In the genomic region with DNA sequence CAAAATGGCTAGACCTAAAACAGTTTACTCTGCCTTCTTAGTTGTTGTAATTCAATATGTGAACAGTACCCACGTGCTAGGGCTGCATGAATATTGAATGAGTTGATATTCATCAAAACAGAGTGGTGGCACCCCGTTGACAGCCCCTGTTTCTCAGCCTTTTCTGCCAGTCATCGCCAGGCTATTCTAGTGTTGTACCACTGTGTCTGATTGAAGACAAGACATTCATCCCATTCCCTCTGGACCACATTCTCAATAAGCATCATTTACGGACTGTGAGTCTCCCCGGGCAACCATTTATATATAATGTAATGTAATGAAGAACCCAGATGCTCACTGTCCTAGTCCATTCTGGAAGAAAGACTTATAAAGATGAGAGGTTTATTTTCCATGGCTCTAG, we compare ENCODE assay signal across 19 mouse cellular contexts. TPM values are rescaled to one million over a fixed set of nuclear protein-coding genes. Genes with fewer than 3 reads are reported as not detected.
DNase-seq lines count a peak whose midpoint lies in the region; ATAC-seq and TF ChIP-seq lines count a peak whose summit lies in the region.
"Had no signal": no experiment of that assay in that cellular context is flagged by ENCODE, and none has a peak within 500 bp of the region (broad histone marks: within the 10 kb centered on the region; RNA-seq: fewer than 3 reads in every experiment).

No protein-coding gene starts in this region.

- H3K36me3 ChIP-seq in forebrain, embryonic 12.5 days (replicated peaks): no peaks in the 10 kb centered on the region
- H3K36me3 ChIP-seq in forebrain, embryonic 10.5 days (replicated peaks): no peaks in the 10 kb centered on the region
- H3K36me3 ChIP-seq in heart, embryonic 13.5 days: no peaks in the 10 kb centered on the region
- H3K36me3 ChIP-seq in midbrain, embryonic 13.5 days: no peaks in the 10 kb centered on the region
- no peaks in the 10 kb centered on the region for H3K36me3 ChIP-seq in midbrain, embryonic 10.5 days
- no peaks in the 10 kb centered on the region for H3K36me3 ChIP-seq in hindbrain, postnatal 0 days (ENCODE audit: insufficient read depth, low read length)
- H3K36me3 ChIP-seq: embryonic facial prominence, embryonic 10.5 days; heart, embryonic 10.5 days; lung, embryonic 15.5 days had no signal

- no peaks in the 10 kb centered on the region for H3K27me3 ChIP-seq in forebrain, embryonic 12.5 days
- H3K27me3 ChIP-seq in forebrain, embryonic 10.5 days (ENCODE audit: poor library complexity, severe bottlenecking): no peaks in the 10 kb centered on the region
- H3K27me3 ChIP-seq in heart, embryonic 13.5 days (replicated peaks): no peaks in the 10 kb centered on the region
- no peaks in the 10 kb centered on the region for H3K27me3 ChIP-seq in midbrain, embryonic 13.5 days
- no peaks in the 10 kb centered on the region for H3K27me3 ChIP-seq in midbrain, embryonic 10.5 days (ENCODE audit: low read depth, poor library complexity, severe bottlenecking)
- H3K27me3 ChIP-seq in hindbrain, postnatal 0 days (ENCODE audit: insufficient read depth, low read length): no peaks in the 10 kb centered on the region
- H3K27me3 ChIP-seq: lung, embryonic 15.5 days had no signal

- peaks cover 15% of the 10 kb centered on the region for H3K4me1 ChIP-seq in forebrain, embryonic 12.5 days
- H3K4me1 ChIP-seq in forebrain, embryonic 10.5 days: peaks cover 23% of the 10 kb centered on the region
- H3K4me1 ChIP-seq in heart, embryonic 13.5 days: peaks cover 44% of the 10 kb centered on the region
- no peaks in the 10 kb centered on the region; the same call in 1 of the 2 replicates for H3K4me1 ChIP-seq in midbrain, embryonic 13.5 days (replicated peaks)
- peaks cover 17% of the 10 kb centered on the region for H3K4me1 ChIP-seq in midbrain, embryonic 10.5 days
- H3K4me1 ChIP-seq in hindbrain, postnatal 0 days (ENCODE audit: insufficient read depth, low read length): no peaks in the 10 kb centered on the region

- no peak overlapping the region for H3K9ac ChIP-seq in forebrain, embryonic 12.5 days
- no peak overlapping the region for H3K9ac ChIP-seq in heart, embryonic 13.5 days
- H3K9ac ChIP-seq in midbrain, embryonic 13.5 days (replicated peaks): no peak overlapping the region
- no peak overlapping the region for H3K9ac ChIP-seq in hindbrain, postnatal 0 days (replicated peaks; ENCODE audit: low read length)
- H3K9ac ChIP-seq: liver, embryonic 14.5 days; lung, embryonic 15.5 days had no signal

- H3K27ac ChIP-seq in forebrain, embryonic 12.5 days: no peak overlapping the region
- H3K27ac ChIP-seq in forebrain, embryonic 10.5 days: no peak overlapping the region
- peak overlapping the region; percentile 91; the same call in 1 of the 2 replicates for H3K27ac ChIP-seq in heart, embryonic 13.5 days (replicated peaks)
- H3K27ac ChIP-seq in midbrain, embryonic 13.5 days: no peak overlapping the region
- no peak overlapping the region for H3K27ac ChIP-seq in midbrain, embryonic 10.5 days (replicated peaks)
- H3K27ac ChIP-seq in hindbrain, postnatal 0 days: peak overlapping the region; percentile 61; the same call in 1 of the 2 replicates
- H3K27ac ChIP-seq: embryonic facial prominence, embryonic 10.5 days; liver, embryonic 14.5 days; lung, embryonic 15.5 days had no signal

- TF ChIP-seq CTCF in hindbrain, postnatal 0 days (IDR thresholded peaks at IDR 0.05; ENCODE audit: low read depth): no peak

- no peak for DNase-seq in forebrain, embryonic 10.5 days (ENCODE audit: extremely low spot score, low spot score)
- DNase-seq in heart, postnatal 4 days: no peak
- DNase-seq in midbrain, embryonic 10.5 days (ENCODE audit: low spot score): no peak
- DNase-seq in hindbrain, postnatal 0 days (ENCODE audit: low spot score): peak; percentile 54
- no peak for DNase-seq in urinary bladder, postnatal 4 days (ENCODE audit: low spot score in 2 of 2)
- DNase-seq: adrenal gland, adult 8-10 months; cerebellum, adult 9-10 months; kidney, adult 11 months; lung, postnatal 4 days; spleen, adult 18-20 months; thymus, postnatal 25 days had no signal

- peak; percentile 64; the same call in 1 of the 2 replicates for ATAC-seq in forebrain, embryonic 12.5 days (ENCODE audit: low FRiP score)
- no peak for ATAC-seq in heart, embryonic 13.5 days (ENCODE audit: extremely low read depth, insufficient number of reproducible peaks, low FRiP score, low TSS enrichment)
- 0 out of 2 replicates have a peak, but pooled peaks have one; percentile 25 for ATAC-seq in midbrain, embryonic 13.5 days
- ATAC-seq in hindbrain, postnatal 0 days: peak; percentile 50

- no peak overlapping the region for H3K4me3 ChIP-seq in forebrain, embryonic 12.5 days (replicated peaks)
- no peak overlapping the region for H3K4me3 ChIP-seq in forebrain, embryonic 10.5 days
- H3K4me3 ChIP-seq in heart, embryonic 13.5 days: no peak overlapping the region
- H3K4me3 ChIP-seq in midbrain, embryonic 13.5 days (replicated peaks): no peak overlapping the region
- no peak overlapping the region for H3K4me3 ChIP-seq in midbrain, embryonic 10.5 days
- H3K4me3 ChIP-seq in hindbrain, postnatal 0 days (ENCODE audit: low read length): no peak overlapping the region
- H3K4me3 ChIP-seq: embryonic facial prominence, embryonic 10.5 days; heart, embryonic 10.5 days; lung, embryonic 15.5 days had no signal

- H3K9me3 ChIP-seq in forebrain, embryonic 12.5 days: no peaks in the 10 kb centered on the region
- H3K9me3 ChIP-seq in forebrain, embryonic 10.5 days: no peaks in the 10 kb centered on the region
- H3K9me3 ChIP-seq in heart, embryonic 13.5 days: no peaks in the 10 kb centered on the region
- H3K9me3 ChIP-seq in midbrain, embryonic 13.5 days: 0 out of 2 replicates have a peak, but pooled peaks cover 2% of the 10 kb centered on the region
- no peaks in the 10 kb centered on the region for H3K9me3 ChIP-seq in midbrain, embryonic 10.5 days (replicated peaks)
- no peaks in the 10 kb centered on the region for H3K9me3 ChIP-seq in hindbrain, postnatal 0 days (ENCODE audit: low read length)
- H3K9me3 ChIP-seq: embryonic facial prominence, embryonic 10.5 days; heart, embryonic 10.5 days; lung, embryonic 15.5 days had no signal

- WGBS in forebrain, embryonic 12.5 days: 78% methylated on average over 5 of the region's 5 CpGs
- WGBS in forebrain, embryonic 10.5 days: 85% methylated on average over 5 of the region's 5 CpGs
- WGBS in heart, embryonic 13.5 days: 84% methylated on average over 5 of the region's 5 CpGs
- WGBS in midbrain, embryonic 13.5 days: 67% methylated on average over 5 of the region's 5 CpGs
- WGBS in midbrain, embryonic 10.5 days: 88% methylated on average over 5 of the region's 5 CpGs
- WGBS in hindbrain, postnatal 0 days: 28% methylated on average over 5 of the region's 5 CpGs

- no peak overlapping the region for H3K4me2 ChIP-seq in forebrain, embryonic 12.5 days
- no peak overlapping the region for H3K4me2 ChIP-seq in heart, embryonic 13.5 days
- H3K4me2 ChIP-seq in midbrain, embryonic 13.5 days (replicated peaks): no peak overlapping the region
- no peak overlapping the region for H3K4me2 ChIP-seq in hindbrain, postnatal 0 days (ENCODE audit: low read depth, low read length)
- H3K4me2 ChIP-seq: lung, embryonic 15.5 days had no signal

RNA-seq across cellular contexts. Expression of gene Pdlim3, which starts 42.0 kb away (rescaled TPM):
- polyA plus RNA-seq in forebrain, embryonic 12.5 days (2016; fragmentation: Nextera tagmentation; extraction: Ambion mirVana): 12.5 and 14.0 TPM in 2 replicates
- 2.7 and 3.0 TPM in 2 replicates for polyA plus RNA-seq in forebrain, embryonic 10.5 days (2016; fragmentation: Nextera tagmentation; extraction: Ambion mirVana)
- polyA plus RNA-seq in heart, embryonic 13.5 days (2015; fragmentation: Nextera tagmentation; extraction: Ambion mirVana): 190 and 227 TPM in 2 replicates
- 100 to 1,000 TPM; 104 to 113 TPM for total RNA-seq in heart, postnatal 4 days (2021)
- 20.5 and 34.9 TPM in 2 replicates for polyA plus RNA-seq in midbrain, embryonic 13.5 days (2015; fragmentation: Nextera tagmentation; extraction: Ambion mirVana)
- polyA plus RNA-seq in midbrain, embryonic 10.5 days (2016; fragmentation: Nextera tagmentation; extraction: Ambion mirVana): 10.6 and 31.0 TPM in 2 replicates
- total RNA-seq in hindbrain, postnatal 0 days (2014; rRNA removed): 23.6 and 28.8 TPM in 2 replicates
- polyA plus RNA-seq in hindbrain, postnatal 0 days (2015; fragmentation: Nextera tagmentation; extraction: Ambion mirVana): 20.8 and 22.3 TPM in 2 replicates
- total RNA-seq: common myeloid progenitor, adult 5-6 weeks had no signal

Comparison
In these comparisons a context has a peak if more than half of its experiments do, and no peak if none do; other contexts are left out.
1. H3K27ac ChIP-seq: peak in heart, embryonic 13.5 days (single experiment) and hindbrain, postnatal 0 days (single experiment); none in forebrain, embryonic 12.5 days (single experiment), forebrain, embryonic 10.5 days (single experiment), midbrain, embryonic 13.5 days (single experiment) and midbrain, embryonic 10.5 days (single experiment).